10 mouse cellular contexts compared by ENCODE assay signal in the genomic region with DNA sequence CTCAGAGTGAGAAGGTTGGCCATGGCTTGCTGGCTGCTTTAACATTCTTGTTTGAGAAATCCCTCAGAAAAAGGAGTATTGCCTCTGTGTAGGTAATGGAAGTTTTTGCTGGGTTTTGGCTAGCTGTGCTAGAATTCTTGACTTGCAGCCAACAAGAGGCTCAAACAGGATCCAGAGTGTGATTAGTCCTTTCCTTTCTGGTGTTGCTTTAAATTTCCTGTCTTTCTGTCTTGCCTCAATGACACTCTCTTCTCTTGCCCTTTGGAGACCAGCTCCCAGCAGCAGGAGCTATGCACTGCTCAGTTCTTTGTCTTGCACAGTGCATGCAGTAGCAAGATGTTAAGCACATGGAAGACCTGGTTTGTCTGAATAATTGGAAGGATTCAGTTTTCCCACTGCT.
DNase-seq lines count a peak whose midpoint lies in the region; ATAC-seq and TF ChIP-seq lines count a peak whose summit lies in the region.
"Had no signal": no experiment of that assay in that cellular context is flagged by ENCODE, and none has a peak within 500 bp of the region (broad histone marks: within the 10 kb centered on the region; RNA-seq: fewer than 3 reads in every experiment).

No protein-coding gene starts in this region.

- 0 out of 2 replicates have a peak, but pooled peaks cover 10% of the 10 kb centered on the region for H3K9me3 ChIP-seq in heart, embryonic 12.5 days (replicated peaks)
- H3K9me3 ChIP-seq in limb, embryonic 13.5 days: no peaks in the 10 kb centered on the region
- H3K9me3 ChIP-seq: midbrain, embryonic 15.5 days had no signal

- CTCF ChIA-PET in Patski (lab: Charles Lee): interaction anchor here (1.5 to 1.6 kb wide), 2 partner anchors 14 to 77 kb away, joined by 3 to 4 read pairs; no protein-coding TSS in a partner anchor

- no peaks in the 10 kb centered on the region for H3K27me3 ChIP-seq in Patski
- no peaks in the 10 kb centered on the region for H3K27me3 ChIP-seq in heart, embryonic 12.5 days (replicated peaks)
- H3K27me3 ChIP-seq in limb, embryonic 13.5 days: no peaks in the 10 kb centered on the region
- H3K27me3 ChIP-seq: CH12.LX; midbrain, embryonic 15.5 days had no signal

- peak; percentile 58 for DNase-seq in cerebellum, adult 9-10 months
- no peak for DNase-seq in cerebellum, postnatal 14 days
- peak; percentile 34 for DNase-seq in Patski (ENCODE audit: low read depth, low spot score)
- DNase-seq in thymus, postnatal 10 days (ENCODE audit: low spot score in 2 of 2): no peak
- DNase-seq in layer of hippocampus, postnatal 25 days (ENCODE audit: extremely low spot score in 1 of 2, low spot score in 1 of 2): no peak
- DNase-seq in layer of hippocampus, adult 18-20 months (ENCODE audit: low spot score in 2 of 2): no peak

- peaks cover 42% of the 10 kb centered on the region for H3K4me1 ChIP-seq in heart, embryonic 12.5 days (replicated peaks)
- peaks cover 20% of the 10 kb centered on the region for H3K4me1 ChIP-seq in limb, embryonic 13.5 days
- H3K4me1 ChIP-seq: midbrain, embryonic 15.5 days had no signal

- ATAC-seq in Patski: no peak
- peak; percentile 82 for ATAC-seq in heart, embryonic 12.5 days (ENCODE audit: insufficient number of reproducible peaks, low FRiP score)
- ATAC-seq in limb, embryonic 13.5 days (ENCODE audit: low FRiP score, low read depth): peak; percentile 81; the same call in 1 of the 2 replicates
- ATAC-seq: midbrain, embryonic 15.5 days had no signal

- peaks cover 8% of the 10 kb centered on the region for H3K36me3 ChIP-seq in heart, embryonic 12.5 days
- peaks cover 14% of the 10 kb centered on the region for H3K36me3 ChIP-seq in limb, embryonic 13.5 days
- H3K36me3 ChIP-seq: midbrain, embryonic 15.5 days had no signal

- H3K4me2 ChIP-seq in heart, embryonic 12.5 days: no peak overlapping the region
- H3K4me2 ChIP-seq in limb, embryonic 13.5 days (replicated peaks): no peak overlapping the region
- H3K4me2 ChIP-seq: midbrain, embryonic 15.5 days had no signal

- H3K9ac ChIP-seq in heart, embryonic 12.5 days: no peak overlapping the region
- no peak overlapping the region for H3K9ac ChIP-seq in limb, embryonic 13.5 days
- H3K9ac ChIP-seq: midbrain, embryonic 15.5 days had no signal

- peak overlapping the region; percentile 83 for H3K27ac ChIP-seq in heart, embryonic 12.5 days (ENCODE audit: poor library complexity, severe bottlenecking)
- peak overlapping the region; percentile 34; the same call in 1 of the 2 replicates for H3K27ac ChIP-seq in limb, embryonic 13.5 days
- H3K27ac ChIP-seq: midbrain, embryonic 15.5 days had no signal

- H3K4me3 ChIP-seq in heart, embryonic 12.5 days: no peak overlapping the region
- H3K4me3 ChIP-seq in limb, embryonic 13.5 days: no peak overlapping the region
- H3K4me3 ChIP-seq: midbrain, embryonic 15.5 days had no signal

- in situ Hi-C loops in Patski (cut with MboI; ENCODE audit: low pct_unique_long_range_greater_than_20kb): no loop called here

- POLR2A ChIA-PET in Patski (lab: Charles Lee): no interaction called here

- TF ChIP-seq CTCF in Patski (IDR thresholded peaks at IDR 0.05): no peak

Comparison
In these comparisons a context has a peak if more than half of its experiments do, and no peak if none do; other contexts are left out.
1. DNase-seq: peak in cerebellum, adult 9-10 months (single experiment) and Patski (single experiment); none in cerebellum, postnatal 14 days (0 of 2), thymus, postnatal 10 days (0 of 2), layer of hippocampus, postnatal 25 days (0 of 2) and layer of hippocampus, adult 18-20 months (0 of 2).